Mouse (Mus musculus) MEL (cell line): ENCODE results near the gene Tfb1m. TPM values are rescaled to one million over a fixed set of nuclear protein-coding genes. Genes with fewer than 3 reads are reported as not detected.

Source experiments
- DNase-seq: peaks from one replicate; pipeline ENCODE4 v3.0.0; 2011; ENCODE audit warnings: low read depth, low spot score
- H3K27ac ChIP-seq: 2 replicates; pipeline ENCODE4 v1.5.1; 2012; ENCODE audit warnings: low read depth, mild to moderate bottlenecking, control low read depth, low read length, moderate library complexity; ENCODE audit not compliant: control insufficient read depth
- H3K27me3 ChIP-seq, 2 experiments: fragments of 150-350 bp in 1 of 2; sonication (generic) in 1 of 2; 2 replicates each; pipeline ENCODE4 v1.6.1; 2012; ENCODE audit warnings: low read length in 2 of 2, mild to moderate bottlenecking in 2 of 2, improper control_type of control experiment in 1 of 2, moderate library complexity in 1 of 2; ENCODE audit not compliant: insufficient read depth in 2 of 2, control insufficient read depth in 1 of 2
- H3K36me3 ChIP-seq, 2 experiments: 2 replicates each; pipeline ENCODE4 v1.6.1; 2012 to 2014; ENCODE audit warnings: low read length in 2 of 2, improper control_type of control experiment in 1 of 2, inconsistent platforms in 1 of 2, mild to moderate bottlenecking in 1 of 2; ENCODE audit not compliant: insufficient read depth in 2 of 2, control insufficient read depth in 1 of 2
- H3K4me1 ChIP-seq, 2 experiments: fragments of 150-350 bp in 1 of 2; sonication (generic) in 1 of 2; 2 replicates each; pipeline ENCODE4 v1.6.1; 2012; ENCODE audit warnings: low read length in 2 of 2, improper control_type of control experiment in 1 of 2, mild to moderate bottlenecking in 1 of 2; ENCODE audit not compliant: insufficient read depth in 2 of 2, control insufficient read depth in 1 of 2
- H3K4me3 ChIP-seq, 2 experiments: fragments of 150-350 bp in 1 of 2; sonication (generic) in 1 of 2; 2 replicates each; pipeline ENCODE4 v1.5.1; 2012; ENCODE audit warnings: low read depth in 2 of 2, low read length in 2 of 2, mild to moderate bottlenecking in 2 of 2, moderate library complexity in 2 of 2, control low read depth in 1 of 2, improper control_type of control experiment in 1 of 2; ENCODE audit not compliant: control insufficient read depth in 1 of 2, insufficient read depth in 1 of 2
- H3K79me2 ChIP-seq: 2 replicates; pipeline ENCODE4 v1.6.1; 2012; ENCODE audit warnings: mild to moderate bottlenecking, low read length, moderate library complexity; ENCODE audit not compliant: control insufficient read depth, poor library complexity, insufficient read depth
- H3K9ac ChIP-seq: 2 replicates; pipeline ENCODE4 v1.6.1; 2012; ENCODE audit warnings: low read depth, mild to moderate bottlenecking, control low read depth, low read length, moderate library complexity; ENCODE audit not compliant: control insufficient read depth, poor library complexity, severe bottlenecking
- H3K9me3 ChIP-seq: fragments of 150-350 bp; sonication (generic); replicated peaks from 2 replicates; pipeline ENCODE4 v1.6.1; 2012; ENCODE audit warnings: mild to moderate bottlenecking, low read length, improper control_type of control experiment, moderate library complexity; ENCODE audit not compliant: insufficient read depth
- BHLHE40 ChIP-seq: IDR thresholded peaks from 2 replicates; pipeline ENCODE4 v1.6.1; 2012; ENCODE audit warnings: low read depth, mild to moderate bottlenecking, inconsistent platforms, low read length, improper control_type of control experiment, borderline replicate concordance
- CHD1 ChIP-seq: IDR thresholded peaks from 2 replicates; pipeline ENCODE4 v1.6.1; 2012; ENCODE audit warnings: low read depth, mild to moderate bottlenecking, inconsistent platforms, low read length, improper control_type of control experiment
- CHD2 ChIP-seq: IDR thresholded peaks from 2 replicates; pipeline ENCODE4 v1.6.1; 2011; ENCODE audit warnings: low read length, improper control_type of control experiment
- E2F4 ChIP-seq: IDR thresholded peaks from 2 replicates; pipeline ENCODE4 v1.6.1; 2011; ENCODE audit warnings: low read depth, low read length, improper control_type of control experiment, borderline replicate concordance
- ELF1 ChIP-seq: IDR thresholded peaks from 2 replicates; pipeline ENCODE4 v1.6.1; 2014; ENCODE audit warnings: low read depth, mild to moderate bottlenecking, inconsistent platforms, low read length, improper control_type of control experiment, moderate library complexity
- EP300 ChIP-seq, 2 experiments: IDR thresholded peaks; 2 replicates each; pipeline ENCODE4 v1.6.1; 2011; ENCODE audit warnings: improper control_type of control experiment in 2 of 2, low read length in 2 of 2, low read depth in 1 of 2, mild to moderate bottlenecking in 1 of 2
- ETS1 ChIP-seq: IDR thresholded peaks from 2 replicates; pipeline ENCODE4 v1.6.1; 2012; ENCODE audit warnings: low read depth, mild to moderate bottlenecking, inconsistent platforms, low read length, improper control_type of control experiment, moderate library complexity
- GABPA ChIP-seq: IDR thresholded peaks from 2 replicates; pipeline ENCODE4 v1.6.1; 2012; ENCODE audit warnings: low read depth, mild to moderate bottlenecking, inconsistent platforms, low read length, improper control_type of control experiment, moderate library complexity
- GATA1 ChIP-seq: IDR thresholded peaks from 2 replicates; pipeline ENCODE4 v1.6.1; 2011; ENCODE audit warnings: low read depth, low read length, improper control_type of control experiment
- JUND ChIP-seq: IDR thresholded peaks from 2 replicates; pipeline ENCODE4 v1.6.1; 2011; ENCODE audit warnings: low read depth, mild to moderate bottlenecking, improper control_type of control experiment, low read length
- MAX ChIP-seq: IDR thresholded peaks from 2 replicates; pipeline ENCODE4 v1.6.1; 2011; ENCODE audit warnings: low read length, improper control_type of control experiment
- MAZ ChIP-seq: IDR thresholded peaks from 2 replicates; pipeline ENCODE4 v1.6.1; 2012; ENCODE audit warnings: low read depth, mild to moderate bottlenecking, inconsistent platforms, low read length, improper control_type of control experiment
- MEF2A ChIP-seq: IDR thresholded peaks from 2 replicates; pipeline ENCODE4 v1.6.1; 2014; ENCODE audit warnings: low read depth, mild to moderate bottlenecking, inconsistent platforms, low read length, improper control_type of control experiment; ENCODE audit not compliant: poor library complexity, insufficient replicate concordance, severe bottlenecking; ENCODE audit errors: extremely low read depth
- MXI1 ChIP-seq: IDR thresholded peaks from 2 replicates; pipeline ENCODE4 v1.6.1; 2011; ENCODE audit warnings: mild to moderate bottlenecking, low read depth, low read length, improper control_type of control experiment
- MYC ChIP-seq: IDR thresholded peaks from 2 replicates; pipeline ENCODE4 v1.6.1; 2011; ENCODE audit warnings: low read depth, mild to moderate bottlenecking, low read length, improper control_type of control experiment, moderate library complexity
- POLR2AphosphoS2 ChIP-seq: IDR thresholded peaks from 2 replicates; pipeline ENCODE4 v1.6.1; 2011; ENCODE audit warnings: low read length, improper control_type of control experiment
- RAD21 ChIP-seq: IDR thresholded peaks from 2 replicates; pipeline ENCODE4 v1.6.1; 2011; ENCODE audit warnings: mild to moderate bottlenecking, low read depth, low read length, improper control_type of control experiment
- RCOR1 ChIP-seq: IDR thresholded peaks from 2 replicates; pipeline ENCODE4 v1.6.1; 2012; ENCODE audit warnings: low read depth, mild to moderate bottlenecking, inconsistent platforms, low read length, improper control_type of control experiment
- SIN3A ChIP-seq: IDR thresholded peaks from 2 replicates; pipeline ENCODE4 v1.6.1; 2012; ENCODE audit warnings: low read length, improper control_type of control experiment, inconsistent platforms
- SMC3 ChIP-seq: IDR thresholded peaks from 2 replicates; pipeline ENCODE4 v1.6.1; 2011; ENCODE audit warnings: low read depth, low read length, improper control_type of control experiment
- TAL1 ChIP-seq: IDR thresholded peaks from 2 replicates; pipeline ENCODE4 v1.6.1; 2012; ENCODE audit warnings: mild to moderate bottlenecking, inconsistent platforms, low read length, moderate library complexity, mixed read lengths
- TBP ChIP-seq: IDR thresholded peaks from 2 replicates; pipeline ENCODE4 v1.8.0; 2011; ENCODE audit warnings: low read depth, low read length, improper control_type of control experiment
- USF1 ChIP-seq: IDR thresholded peaks from 2 replicates; pipeline ENCODE4 v1.6.1; 2014; ENCODE audit warnings: low read depth, mild to moderate bottlenecking, inconsistent platforms, low read length, improper control_type of control experiment, moderate library complexity
- USF2 ChIP-seq, 2 experiments: IDR thresholded peaks; 2 replicates each; pipeline ENCODE4 v1.6.1; 2011 to 2012; ENCODE audit warnings: improper control_type of control experiment in 2 of 2, low read length in 2 of 2, borderline replicate concordance in 1 of 2, inconsistent platforms in 1 of 2, low read depth in 1 of 2, mild to moderate bottlenecking in 1 of 2; ENCODE audit not compliant: insufficient read depth in 1 of 2
- ZC3H11A ChIP-seq: IDR thresholded peaks from 2 replicates; pipeline ENCODE4 v1.6.1; 2012; ENCODE audit warnings: low read depth, mild to moderate bottlenecking, inconsistent platforms, low read length, improper control_type of control experiment
- ZMIZ1 ChIP-seq: IDR thresholded peaks from 2 replicates; pipeline ENCODE4 v1.6.1; 2012; ENCODE audit warnings: low read depth, mild to moderate bottlenecking, inconsistent platforms, low read length, improper control_type of control experiment, moderate library complexity
- ZNF384 ChIP-seq: IDR thresholded peaks from 2 replicates; pipeline ENCODE4 v1.6.1; 2012; ENCODE audit warnings: low read depth, mild to moderate bottlenecking, inconsistent platforms, low read length, improper control_type of control experiment
- polyA plus RNA-seq, 2 experiments: library from polyadenylated mRNA; stranded (reverse) in 1 of 2; unstranded in 1 of 2; fragments of >175 nt in 1 of 2; fragments of >200 nt in 1 of 2; gene quantifications; 2 replicates each; pipeline versions ENCODE4 v1.2.1 to v1.2.4; 2012; ENCODE audit warnings: low replicate concordance in 2 of 2, low read depth in 1 of 2; ENCODE audit not compliant: insufficient read length in 2 of 2, insufficient read depth in 1 of 2, missing spikeins in 1 of 2
- total RNA-seq: library from RNA; depleted of rRNA; stranded (reverse); fragments of 300-350 nt; gene quantifications from 2 replicates; pipeline ENCODE4 v1.2.3, GENCODE M21; 2012

Tfb1m gene
- total and polyA plus RNA-seq, 3 experiments, result 9.2 to 13.6 TPM; not detected in 1

DNA sequence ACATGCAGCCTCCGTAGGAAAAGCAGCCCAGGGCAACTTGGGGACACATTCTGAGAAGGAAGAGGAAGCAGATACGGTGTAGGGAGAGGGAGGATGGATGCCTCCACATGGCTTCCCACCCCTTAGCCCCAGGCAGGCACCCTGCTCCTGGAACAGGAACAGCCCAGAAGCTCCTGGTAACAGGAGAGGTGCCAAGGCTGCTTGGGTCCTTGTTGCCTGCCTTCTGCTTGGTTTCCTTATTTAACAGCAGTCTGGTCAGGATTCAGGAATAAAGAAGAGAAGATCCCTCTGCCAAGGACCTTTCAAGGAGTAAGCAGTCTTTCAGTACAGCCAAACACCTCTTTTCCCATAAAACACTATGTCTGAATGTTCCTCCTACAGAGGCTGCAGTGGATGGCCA, 62.0 kb downstream of the Tfb1m start:
- TF ChIP-seq ETS1, result no peak
- no peak for TF ChIP-seq GABPA
- TF ChIP-seq RAD21, result no peak
- TF ChIP-seq MEF2A, result no peak
- no peak for TF ChIP-seq MXI1
- no peak for TF ChIP-seq RCOR1
- no peak for TF ChIP-seq ZMIZ1
- TF ChIP-seq USF1, result no peak
- TF ChIP-seq TAL1, result no peak
- TF ChIP-seq E2F4, result no peak
- no peak for TF ChIP-seq MAX
- TF ChIP-seq MYC, result no peak
- TF ChIP-seq JUND, result no peak
- no peak for TF ChIP-seq USF2 (IDR thresholded peaks at IDR 0.05; ENCODE audit: borderline replicate concordance in 1 of 2, insufficient read depth in 1 of 2, low read depth in 1 of 2, low read length in 2 of 2)
- no peak for TF ChIP-seq EP300 (IDR thresholded peaks at IDR 0.05; ENCODE audit: low read depth in 1 of 2, low read length in 2 of 2)
- TF ChIP-seq ELF1, result no peak
- TF ChIP-seq ZNF384, result no peak
- TF ChIP-seq, all 39 proteins: peak for 0
- Histone ChIP-seq H3K9me3 (no peaks in the 10 kb centered on the region), H3K79me2 (no peaks in the 10 kb centered on the region), H3K27me3 (no peaks in the 10 kb centered on the region), H3K4me1 (0 out of 4 replicates have a peak, but pooled peaks cover 0 to 2% of the 10 kb centered on the region in 2 experiments), H3K36me3 (no peaks in the 10 kb centered on the region), H3K4me3 (no peak overlapping the region), H3K9ac (no peak overlapping the region), H3K27ac (no peak overlapping the region)
- DNase-seq, result no peak

DNA sequence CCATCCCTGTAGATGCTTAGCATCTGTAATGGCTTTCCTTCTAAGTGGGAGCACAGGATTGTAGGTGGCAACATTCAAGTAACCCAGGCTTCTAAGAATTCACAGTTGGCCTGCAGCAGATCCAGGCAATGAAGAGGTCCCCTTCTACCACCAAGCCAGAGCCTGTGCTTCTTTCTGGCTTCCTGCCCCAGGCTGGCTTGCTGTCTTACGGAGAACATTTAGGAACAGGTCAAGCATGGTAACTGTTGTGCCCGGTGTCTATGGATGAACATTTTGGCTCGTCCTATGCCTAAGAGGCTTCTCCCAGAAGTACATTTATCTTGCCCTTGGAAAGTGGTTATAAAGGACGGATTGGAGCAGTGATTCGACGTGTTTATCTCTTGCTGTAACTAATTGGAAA, 65.9 kb downstream of the Tfb1m start:
- DNase-seq, result no peak
- Histone ChIP-seq H3K9me3 (no peaks in the 10 kb centered on the region), H3K79me2 (no peaks in the 10 kb centered on the region), H3K36me3 (peaks cover 0 to 18% of the 10 kb centered on the region in 2 experiments; a peak in 2 of 4 replicates)
- TF ChIP-seq ZMIZ1 (no peak), TBP (no peak), SIN3A (no peak), MXI1 (no peak), JUND (no peak), ZNF384 (no peak), CHD2 (no peak), POLR2AphosphoS2 (no peak), MAZ (no peak), CHD1 (no peak), RCOR1 (no peak), GABPA (no peak), SMC3 (no peak), MEF2A (no peak), GATA1 (no peak), TAL1 (no peak), ZC3H11A (no peak), BHLHE40 (no peak)
- TF ChIP-seq, all 39 proteins: peak for 0
- Histone ChIP-seq H3K9ac (no peak overlapping the region), H3K27me3 (no peaks in the 10 kb centered on the region), H3K4me1 (peaks cover 7 to 21% of the 10 kb centered on the region in 2 experiments), H3K27ac (no peak overlapping the region), H3K4me3 (no peak overlapping the region)
